Comparison of ENCODE assay signal across 8 mouse cellular contexts in the genomic region with DNA sequence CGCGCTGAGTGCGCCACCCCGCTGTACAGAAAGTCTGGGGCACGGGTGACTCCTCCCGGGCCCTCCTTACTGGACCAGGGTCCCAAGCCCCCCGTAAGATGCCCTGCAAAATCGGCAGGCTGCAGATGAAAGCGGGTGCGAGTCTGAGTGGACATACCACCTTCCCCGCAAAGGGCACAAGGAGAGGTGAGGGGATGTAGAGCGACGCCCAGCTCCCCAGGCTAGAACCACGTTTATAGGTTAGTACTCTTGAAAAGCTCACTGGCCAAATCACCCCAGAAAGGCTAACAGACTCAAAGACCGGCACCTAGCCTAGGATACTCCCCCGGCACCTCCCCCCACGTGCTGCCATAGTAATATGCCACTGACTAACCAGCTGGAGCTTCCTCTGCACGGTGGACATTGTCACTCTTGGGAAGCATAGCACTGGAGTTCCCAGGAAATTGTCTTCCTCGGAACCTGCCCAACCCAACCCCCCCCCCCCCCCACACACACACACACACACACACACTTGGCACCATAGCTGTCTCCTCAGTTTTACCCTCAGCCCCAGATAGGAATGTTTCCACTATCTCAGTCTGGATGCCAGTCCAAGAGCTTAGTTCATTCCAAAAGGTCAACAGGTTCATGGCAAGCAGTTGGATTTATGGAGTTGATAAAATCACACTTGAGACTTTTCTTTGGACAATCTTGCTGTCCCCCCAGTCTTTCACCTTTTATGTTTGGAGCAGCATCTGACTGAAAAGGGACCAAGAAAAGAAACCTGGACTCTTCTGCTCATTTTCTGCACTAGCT. TPM values are rescaled to one million over a fixed set of nuclear protein-coding genes. Genes with fewer than 3 reads are reported as not detected.
DNase-seq lines count a peak whose midpoint lies in the region; ATAC-seq and TF ChIP-seq lines count a peak whose summit lies in the region.

No protein-coding gene starts in this region.

- H3K4me2 ChIP-seq in lung, embryonic 15.5 days = peak overlapping the region; percentile 67
- peak overlapping the region; percentile 76 for H3K4me2 ChIP-seq in forebrain, embryonic 11.5 days (ENCODE audit: low read depth, low read length, severe bottlenecking)
- peak overlapping the region; percentile 70 for H3K4me2 ChIP-seq in limb, embryonic 12.5 days

- no peak overlapping the region for H3K27ac ChIP-seq in lung, embryonic 15.5 days
- no peak overlapping the region for H3K27ac ChIP-seq in forebrain, embryonic 11.5 days (ENCODE audit: low read depth, low read length)
- H3K27ac ChIP-seq in limb, embryonic 12.5 days = no peak overlapping the region
- no peak overlapping the region for H3K27ac ChIP-seq in small intestine, adult 2 months (ENCODE audit: insufficient read depth, low read depth, low read length)

- peak; percentile 40; the same call in 1 of the 2 replicates for ATAC-seq in lung, embryonic 15.5 days (ENCODE audit: borderline replicate concordance, extremely low read depth, low FRiP score, low TSS enrichment)
- ATAC-seq in forebrain, embryonic 11.5 days (replicated peaks; ENCODE audit: low FRiP score) = peak; percentile 55
- no peak for ATAC-seq in limb, embryonic 12.5 days (ENCODE audit: insufficient number of reproducible peaks, insufficient read depth, low FRiP score, low TSS enrichment, low read depth)

- H3K4me1 ChIP-seq in lung, embryonic 15.5 days = peaks cover 13% of the 10 kb centered on the region
- peaks cover 5% of the 10 kb centered on the region; the same call in 1 of the 2 replicates for H3K4me1 ChIP-seq in forebrain, embryonic 11.5 days (replicated peaks; ENCODE audit: control insufficient read depth, insufficient read depth, low read length)
- peaks cover 12% of the 10 kb centered on the region for H3K4me1 ChIP-seq in limb, embryonic 12.5 days (replicated peaks)
- no peaks in the 10 kb centered on the region for H3K4me1 ChIP-seq in small intestine, adult 2 months (ENCODE audit: control insufficient read depth, insufficient read depth, insufficient read length, low read length)

- 7% methylated on average over 19 of the region's 19 CpGs for WGBS in lung, embryonic 15.5 days
- 8% methylated on average over 19 of the region's 19 CpGs for WGBS in forebrain, embryonic 11.5 days
- 8% methylated on average over 18 of the region's 19 CpGs for WGBS in limb, embryonic 12.5 days
- WGBS in small intestine, adult 2 months = 4% methylated on average over 19 of the region's 19 CpGs

- TF ChIP-seq POLR2A in small intestine, adult 2 months (IDR thresholded peaks at IDR 0.05; ENCODE audit: low read depth, low read length) = no peak

- no peak for TF ChIP-seq CTCF in small intestine, adult 2 months (IDR thresholded peaks at IDR 0.05; ENCODE audit: extremely low read depth, insufficient read length, insufficient replicate concordance, low read depth, low read length)

- peak overlapping the region; percentile 36 for H3K4me3 ChIP-seq in lung, embryonic 15.5 days
- peak overlapping the region; percentile 31 for H3K4me3 ChIP-seq in forebrain, embryonic 11.5 days (ENCODE audit: low read depth, low read length)
- peak overlapping the region; percentile 38 for H3K4me3 ChIP-seq in limb, embryonic 12.5 days (replicated peaks)
- peak overlapping the region; percentile 55 for H3K4me3 ChIP-seq in small intestine, adult 2 months (ENCODE audit: low read depth, low read length)

- H3K27me3 ChIP-seq in lung, embryonic 15.5 days = no peaks in the 10 kb centered on the region
- H3K27me3 ChIP-seq in forebrain, embryonic 11.5 days (ENCODE audit: control insufficient read depth, insufficient read depth, low read length) = no peaks in the 10 kb centered on the region; the same call in 1 of the 2 replicates
- no peaks in the 10 kb centered on the region; the same call in 1 of the 2 replicates for H3K27me3 ChIP-seq in limb, embryonic 12.5 days
- no peaks in the 10 kb centered on the region for H3K27me3 ChIP-seq in small intestine, adult 2 months (ENCODE audit: control insufficient read depth, insufficient read depth, low read length)

- no peaks in the 10 kb centered on the region for H3K36me3 ChIP-seq in lung, embryonic 15.5 days
- H3K36me3 ChIP-seq in forebrain, embryonic 11.5 days (ENCODE audit: control insufficient read depth, insufficient read depth, low read length) = no peaks in the 10 kb centered on the region
- no peaks in the 10 kb centered on the region for H3K36me3 ChIP-seq in limb, embryonic 12.5 days
- no peaks in the 10 kb centered on the region for H3K36me3 ChIP-seq in small intestine, adult 2 months (ENCODE audit: control insufficient read depth, insufficient read depth, low read length)

- H3K9me3 ChIP-seq in lung, embryonic 15.5 days = no peaks in the 10 kb centered on the region
- H3K9me3 ChIP-seq in forebrain, embryonic 11.5 days (ENCODE audit: control insufficient read depth, low read length) = no peaks in the 10 kb centered on the region
- no peaks in the 10 kb centered on the region for H3K9me3 ChIP-seq in limb, embryonic 12.5 days

- peak overlapping the region; percentile 41 for H3K9ac ChIP-seq in lung, embryonic 15.5 days
- H3K9ac ChIP-seq in forebrain, embryonic 11.5 days (ENCODE audit: low read length) = peak overlapping the region; percentile 62
- H3K9ac ChIP-seq in limb, embryonic 12.5 days (replicated peaks) = peak overlapping the region; percentile 58

- intact Hi-C loops in gastrocnemius, postnatal 14 days (cut with DNase I; ENCODE audit: low total_unique reads) = loop anchor here (2.0 to 10.0 kb wide), 6 partner anchors 72 to 1042 kb away; no protein-coding TSS in a partner anchor

- DNase-seq in lung, postnatal 25 days (ENCODE audit: low spot score) = no peak
- no peak for DNase-seq in forebrain, embryonic 11.5 days (ENCODE audit: low spot score)
- DNase-seq in urinary bladder, adult 18-20 months (ENCODE audit: low spot score in 2 of 2) = no peak
- no peak for DNase-seq in left cerebral cortex, adult 9 months (ENCODE audit: low spot score in 2 of 2)
- no peak for DNase-seq in gastrocnemius, postnatal 14 days

RNA-seq across cellular contexts. Expression of a gene that starts 26.2 kb away (rescaled TPM):
- polyA plus RNA-seq in lung, embryonic 15.5 days (2015; fragmentation: Nextera tagmentation; extraction: Ambion mirVana) = 44.8 and 50.2 TPM in 2 replicates
- 39.5 and 45.4 TPM in 2 replicates for polyA plus RNA-seq in forebrain, embryonic 11.5 days (2014; fragmentation: Nextera tagmentation; extraction: Ambion mirVana)
- 53.9 and 56.7 TPM in 2 replicates for polyA plus RNA-seq in limb, embryonic 12.5 days (2016; fragmentation: Nextera tagmentation; extraction: Ambion mirVana)
- 8.6 and 16.5 TPM in 2 replicates for polyA plus RNA-seq in small intestine, adult 2 months (2012; rRNA removed)
- 10 to 100 TPM; 69.5 to 70.1 TPM for total RNA-seq in gastrocnemius, postnatal 14 days (2021)

RNA-seq across cellular contexts. Expression of a gene that starts 31.6 kb away (rescaled TPM):
- 0.44 and 0.99 TPM in 2 replicates for polyA plus RNA-seq in lung, embryonic 15.5 days (2015; fragmentation: Nextera tagmentation; extraction: Ambion mirVana)
- polyA plus RNA-seq in forebrain, embryonic 11.5 days (2014; fragmentation: Nextera tagmentation; extraction: Ambion mirVana) = 45.7 and 46.4 TPM in 2 replicates
- 5.4 and 6.4 TPM in 2 replicates for polyA plus RNA-seq in limb, embryonic 12.5 days (2016; fragmentation: Nextera tagmentation; extraction: Ambion mirVana)
- polyA plus RNA-seq in small intestine, adult 2 months (2012; rRNA removed) = not detected in 2 replicates
- under 1 TPM; 0.38 to 0.39 TPM for total RNA-seq in gastrocnemius, postnatal 14 days (2021)
